In the genomic region with DNA sequence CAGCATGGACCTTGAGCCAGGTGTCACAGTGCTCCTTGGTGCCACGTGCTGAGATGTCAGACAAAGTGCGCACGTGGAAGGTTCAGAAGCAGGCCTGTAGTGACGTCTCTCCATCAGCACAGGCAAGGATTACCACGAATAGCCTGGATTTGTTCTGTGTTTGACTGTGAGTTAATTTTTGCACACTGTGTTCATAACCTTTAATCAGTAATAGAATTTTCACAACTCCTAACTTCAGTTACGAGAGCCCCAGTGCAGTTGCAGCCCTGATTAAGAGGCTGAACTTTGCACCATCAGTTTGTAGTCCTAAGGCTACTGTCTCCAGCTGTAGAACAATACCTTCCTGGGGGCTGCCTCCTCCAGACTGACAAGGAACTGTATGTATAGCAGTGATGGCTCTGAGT, we compare ENCODE assay signal across 27 mouse cellular contexts. TPM values are rescaled to one million over a fixed set of nuclear protein-coding genes. Genes with fewer than 3 reads are reported as not detected.
A peak's percentile ranks its signal among the peaks of the same experiment; 100 is the strongest.
DNase-seq lines count a peak whose midpoint lies in the region; ATAC-seq and TF ChIP-seq lines count a peak whose summit lies in the region.
"Had no signal": no experiment of that assay in that cellular context is flagged by ENCODE, and none has a peak within 500 bp of the region (broad histone marks: within the 10 kb centered on the region; RNA-seq: fewer than 3 reads in every experiment).

No protein-coding gene starts in this region.

- no peak for TF ChIP-seq CTCF in liver, postnatal 0 days (IDR thresholded peaks at IDR 0.05; ENCODE audit: low read depth)

- ATAC-seq in kidney, embryonic 14.5 days (ENCODE audit: low FRiP score, low TSS enrichment) = no peak
- peak; percentile 55; the same call in 1 of the 2 replicates for ATAC-seq in intestine, embryonic 14.5 days (replicated peaks; ENCODE audit: low FRiP score, low TSS enrichment, low read depth)
- ATAC-seq in kidney, embryonic 16.5 days (ENCODE audit: low FRiP score, low TSS enrichment) = peak; percentile 61; the same call in 1 of the 2 replicates
- ATAC-seq in liver, postnatal 0 days = peak; percentile 95
- ATAC-seq: forebrain, embryonic 15.5 days; midbrain, embryonic 15.5 days had no signal

- peak; percentile 58 for TF ChIP-seq EP300 in liver, postnatal 0 days (IDR thresholded peaks at IDR 0.05; ENCODE audit: low read depth)

- no peaks in the 10 kb centered on the region for H3K9me3 ChIP-seq in kidney, embryonic 14.5 days (ENCODE audit: control insufficient read depth, low read length)
- H3K9me3 ChIP-seq in intestine, embryonic 14.5 days (ENCODE audit: control insufficient read depth, low read length) = no peaks in the 10 kb centered on the region
- no peaks in the 10 kb centered on the region for H3K9me3 ChIP-seq in kidney, embryonic 16.5 days (ENCODE audit: low read length)
- H3K9me3 ChIP-seq in liver, postnatal 0 days (ENCODE audit: low read length) = no peaks in the 10 kb centered on the region
- H3K9me3 ChIP-seq: embryonic facial prominence, embryonic 13.5 days; forebrain, embryonic 15.5 days; heart, embryonic 10.5 days; midbrain, embryonic 15.5 days; neural tube, embryonic 15.5 days; stomach, embryonic 15.5 days had no signal

- WGBS in kidney, embryonic 14.5 days = 93% methylated on average over 6 of the region's 6 CpGs
- 83% methylated on average over 6 of the region's 6 CpGs for WGBS in intestine, embryonic 14.5 days
- WGBS in kidney, embryonic 16.5 days = 87% methylated on average over 6 of the region's 6 CpGs
- 77% methylated on average over 6 of the region's 6 CpGs for WGBS in liver, postnatal 0 days (ENCODE audit: insufficient replicate concordance)

- H3K4me3 ChIP-seq in kidney, embryonic 14.5 days (ENCODE audit: low read length) = no peak overlapping the region
- H3K4me3 ChIP-seq in intestine, embryonic 14.5 days (ENCODE audit: low read depth, low read length) = no peak overlapping the region
- no peak overlapping the region for H3K4me3 ChIP-seq in kidney, embryonic 16.5 days (ENCODE audit: low read length)
- H3K4me3 ChIP-seq in liver, postnatal 0 days (ENCODE audit: low read depth, low read length) = no peak overlapping the region
- H3K4me3 ChIP-seq: embryonic facial prominence, embryonic 13.5 days; forebrain, embryonic 15.5 days; heart, embryonic 10.5 days; layer of hippocampus, adult 2 months; midbrain, embryonic 15.5 days; neural tube, embryonic 15.5 days; stomach, embryonic 15.5 days had no signal

- peaks cover 82% of the 10 kb centered on the region for H3K36me3 ChIP-seq in kidney, embryonic 14.5 days (ENCODE audit: control insufficient read depth, insufficient read depth, low read length)
- H3K36me3 ChIP-seq in intestine, embryonic 14.5 days (ENCODE audit: control insufficient read depth, insufficient read depth, low read length) = peaks cover 92% of the 10 kb centered on the region
- peaks cover 66% of the 10 kb centered on the region for H3K36me3 ChIP-seq in kidney, embryonic 16.5 days (ENCODE audit: insufficient read depth, low read length)
- peaks cover 55% of the 10 kb centered on the region for H3K36me3 ChIP-seq in liver, postnatal 0 days (replicated peaks; ENCODE audit: insufficient read depth, low read length)
- H3K36me3 ChIP-seq: midbrain, embryonic 15.5 days; neural tube, embryonic 15.5 days had no signal

- peak; percentile 81 for DNase-seq in kidney, adult 11 months
- no peak for DNase-seq in intestine, embryonic 14.5 days (ENCODE audit: low spot score)
- peak; percentile 52 for DNase-seq in liver, postnatal 0 days
- DNase-seq in adrenal gland, adult 2 months = no peak
- no peak for DNase-seq in heart, adult 11 months
- no peak for DNase-seq in lung, postnatal 10 days
- DNase-seq: adrenal gland, postnatal 36 days; cerebellum, adult 11-12 months; cerebellum, postnatal 14 days; gastrocnemius, postnatal 36 days; layer of hippocampus, postnatal 36 days; left cerebral cortex, postnatal 4 days; lung, postnatal 14 days; right cerebral cortex, postnatal 14 days had no signal

- H3K27ac ChIP-seq in kidney, embryonic 14.5 days (ENCODE audit: low read depth, low read length) = no peak overlapping the region
- H3K27ac ChIP-seq in intestine, embryonic 14.5 days (ENCODE audit: low read depth) = no peak overlapping the region
- H3K27ac ChIP-seq in kidney, embryonic 16.5 days (ENCODE audit: low read length) = no peak overlapping the region
- peak overlapping the region; percentile 88 for H3K27ac ChIP-seq in liver, postnatal 0 days (ENCODE audit: low read depth)
- H3K27ac ChIP-seq: embryonic facial prominence, embryonic 13.5 days; forebrain, embryonic 15.5 days; heart, embryonic 10.5 days; layer of hippocampus, adult 2 months; liver, embryonic 14.5 days; midbrain, embryonic 15.5 days; neural tube, embryonic 15.5 days; stomach, embryonic 15.5 days had no signal

- H3K9ac ChIP-seq in kidney, embryonic 14.5 days (ENCODE audit: low read depth, low read length) = no peak overlapping the region
- H3K9ac ChIP-seq in intestine, embryonic 14.5 days (ENCODE audit: low read length) = no peak overlapping the region
- H3K9ac ChIP-seq in kidney, embryonic 16.5 days (replicated peaks; ENCODE audit: low read length) = no peak overlapping the region
- H3K9ac ChIP-seq in liver, postnatal 0 days (replicated peaks) = no peak overlapping the region
- H3K9ac ChIP-seq: embryonic facial prominence, embryonic 13.5 days; forebrain, embryonic 15.5 days; liver, embryonic 14.5 days; midbrain, embryonic 15.5 days; neural tube, embryonic 15.5 days; stomach, embryonic 15.5 days had no signal

- no peak overlapping the region for H3K4me2 ChIP-seq in kidney, embryonic 14.5 days (replicated peaks; ENCODE audit: low read depth, low read length)
- H3K4me2 ChIP-seq in intestine, embryonic 14.5 days (ENCODE audit: low read length) = no peak overlapping the region
- no peak overlapping the region for H3K4me2 ChIP-seq in kidney, embryonic 16.5 days (replicated peaks; ENCODE audit: low read depth, low read length)
- H3K4me2 ChIP-seq in liver, postnatal 0 days (ENCODE audit: low read depth, low read length) = no peak overlapping the region
- H3K4me2 ChIP-seq: embryonic facial prominence, embryonic 13.5 days; forebrain, embryonic 15.5 days; midbrain, embryonic 15.5 days; neural tube, embryonic 15.5 days; stomach, embryonic 15.5 days had no signal

- no peaks in the 10 kb centered on the region for H3K27me3 ChIP-seq in kidney, embryonic 14.5 days (ENCODE audit: control insufficient read depth, insufficient read depth, low read length)
- H3K27me3 ChIP-seq in intestine, embryonic 14.5 days (replicated peaks; ENCODE audit: control insufficient read depth, insufficient read depth, low read length) = no peaks in the 10 kb centered on the region
- H3K27me3 ChIP-seq in kidney, embryonic 16.5 days (ENCODE audit: insufficient read depth, low read length) = no peaks in the 10 kb centered on the region
- no peaks in the 10 kb centered on the region for H3K27me3 ChIP-seq in liver, postnatal 0 days (ENCODE audit: insufficient read depth, low read length)
- H3K27me3 ChIP-seq: embryonic facial prominence, embryonic 13.5 days; forebrain, embryonic 15.5 days; midbrain, embryonic 15.5 days; neural tube, embryonic 15.5 days; stomach, embryonic 15.5 days had no signal

- H3K4me1 ChIP-seq in kidney, embryonic 14.5 days (ENCODE audit: control insufficient read depth, insufficient read depth, low read length) = no peaks in the 10 kb centered on the region
- H3K4me1 ChIP-seq in intestine, embryonic 14.5 days (replicated peaks; ENCODE audit: control insufficient read depth, insufficient read depth, low read length) = no peaks in the 10 kb centered on the region
- H3K4me1 ChIP-seq in kidney, embryonic 16.5 days (ENCODE audit: insufficient read depth, low read length) = no peaks in the 10 kb centered on the region
- H3K4me1 ChIP-seq in liver, postnatal 0 days (ENCODE audit: insufficient read depth) = peaks cover 6% of the 10 kb centered on the region; the same call in 1 of the 2 replicates
- H3K4me1 ChIP-seq: embryonic facial prominence, embryonic 13.5 days; forebrain, embryonic 15.5 days; heart, embryonic 10.5 days; midbrain, embryonic 15.5 days; neural tube, embryonic 15.5 days; stomach, embryonic 15.5 days had no signal

RNA-seq across cellular contexts. Expression of gene Mcm10, which starts 16.2 kb away (rescaled TPM):
- polyA plus RNA-seq in kidney, embryonic 14.5 days (2014; fragmentation: Nextera tagmentation; extraction: Ambion mirVana) = 30.5 and 46.4 TPM in 2 replicates
- 44.8 and 51.5 TPM in 2 replicates for polyA plus RNA-seq in intestine, embryonic 14.5 days (2014; fragmentation: Nextera tagmentation; extraction: Ambion mirVana)
- polyA plus RNA-seq in kidney, embryonic 16.5 days (2015; fragmentation: Nextera tagmentation; extraction: Ambion mirVana) = 34.0 and 39.5 TPM in 2 replicates
- 10.5 and 12.2 TPM in 2 replicates for polyA plus RNA-seq in liver, postnatal 0 days (2015; fragmentation: Nextera tagmentation; extraction: Ambion mirVana)
- total RNA-seq in adrenal gland, adult 2 months (2021) = 1 to 10 TPM; 1.6 to 7.9 TPM
- polyA plus RNA-seq in adrenal gland, adult 2 months (2012; rRNA removed) = 0.40 and 0.44 TPM in 2 replicates

RNA-seq across cellular contexts. Expression of gene Ucma, which starts 20.5 kb away (rescaled TPM):
- not detected in 2 replicates for polyA plus RNA-seq in kidney, embryonic 14.5 days (2014; fragmentation: Nextera tagmentation; extraction: Ambion mirVana)
- not detected in 2 replicates for polyA plus RNA-seq in intestine, embryonic 14.5 days (2014; fragmentation: Nextera tagmentation; extraction: Ambion mirVana)
- polyA plus RNA-seq in kidney, embryonic 16.5 days (2015; fragmentation: Nextera tagmentation; extraction: Ambion mirVana) = not detected in 2 replicates
- not detected in 2 replicates for polyA plus RNA-seq in liver, postnatal 0 days (2015; fragmentation: Nextera tagmentation; extraction: Ambion mirVana)
- not detected for total RNA-seq in adrenal gland, adult 2 months (2021)
- not detected in 2 replicates for polyA plus RNA-seq in adrenal gland, adult 2 months (2012; rRNA removed)
- total RNA-seq: adrenal gland, postnatal 36 days; gastrocnemius, postnatal 36 days; megakaryocyte, adult 5-6 weeks had no signal
- polyA plus RNA-seq: forebrain, embryonic 15.5 days; heart, embryonic 10.5 days; heart, postnatal 0 days; hindbrain, embryonic 11.5 days; liver, embryonic 14.5 days; neural tube, embryonic 15.5 days; stomach, embryonic 15.5 days had no signal

Comparison
In these comparisons a context has a peak if more than half of its experiments do, and no peak if none do; other contexts are left out.
1. DNase-seq: peak in kidney, adult 11 months (single experiment) and liver, postnatal 0 days (single experiment); none in intestine, embryonic 14.5 days (single experiment), adrenal gland, adult 2 months (single experiment), heart, adult 11 months (single experiment) and lung, postnatal 10 days (single experiment).